Mouse (Mus musculus) 3134 (cell line): Measurements from ENCODE around the gene Gm10181.
"Not testable (repeated sequence)": the region's sequence is repeated elsewhere in the genome, so short reads cannot be mapped to it uniquely, and the experiment has no call there.

Experiments
- DNase-seq: peaks from one replicate; pipeline ENCODE4 v3.0.0-alpha.2; 2011; ENCODE audit warnings: low spot score; ENCODE audit not compliant: insufficient read length; ENCODE audit errors: extremely low read depth

Gene Gm10181

DNA sequence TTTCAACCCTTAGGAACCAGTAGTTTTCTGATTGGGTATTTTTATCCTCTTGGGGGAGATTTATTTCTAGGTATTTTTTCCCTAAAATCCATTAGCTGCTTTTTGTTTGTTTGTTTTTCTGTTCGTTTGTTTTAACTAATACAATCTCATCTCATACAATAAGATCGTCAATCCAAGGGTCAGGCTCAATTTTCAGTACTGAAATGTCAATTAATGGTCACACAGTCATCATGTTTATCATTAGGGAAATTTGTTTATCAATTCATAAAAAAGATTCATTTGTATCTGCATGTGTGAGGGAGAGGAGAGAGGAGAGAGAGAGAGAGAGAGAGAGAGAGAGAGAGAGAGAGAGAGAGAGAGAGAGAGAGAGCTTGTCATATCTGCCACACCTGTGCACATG, at the start of gene Gm10181:
Gene Gm10181, plus strand, starts transcription at position 301 of the 400 bp plus-strand sequence.
- no peak for DNase-seq

DNA sequence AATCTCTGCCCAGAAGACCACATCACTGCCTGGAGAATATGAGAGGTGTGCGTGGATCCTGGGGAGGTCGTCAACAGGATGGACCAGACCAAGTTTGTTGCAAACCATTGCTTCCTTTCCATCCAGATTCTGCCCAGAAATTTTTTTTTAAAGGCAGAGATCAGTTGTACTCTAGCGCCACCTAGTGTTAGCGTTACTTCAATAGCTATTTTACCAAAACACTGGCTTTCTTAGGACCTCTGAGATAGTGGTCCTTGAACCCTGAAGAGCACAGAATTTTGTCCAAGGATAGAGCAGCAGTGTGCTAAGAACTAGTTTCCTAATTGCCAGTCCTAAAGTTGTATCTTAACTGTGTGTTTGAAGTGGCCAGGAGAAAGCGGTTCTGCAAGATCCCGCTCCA, 47.6 kb upstream of the Gm10181 start:
- DNase-seq, result peak; percentile 24

DNA sequence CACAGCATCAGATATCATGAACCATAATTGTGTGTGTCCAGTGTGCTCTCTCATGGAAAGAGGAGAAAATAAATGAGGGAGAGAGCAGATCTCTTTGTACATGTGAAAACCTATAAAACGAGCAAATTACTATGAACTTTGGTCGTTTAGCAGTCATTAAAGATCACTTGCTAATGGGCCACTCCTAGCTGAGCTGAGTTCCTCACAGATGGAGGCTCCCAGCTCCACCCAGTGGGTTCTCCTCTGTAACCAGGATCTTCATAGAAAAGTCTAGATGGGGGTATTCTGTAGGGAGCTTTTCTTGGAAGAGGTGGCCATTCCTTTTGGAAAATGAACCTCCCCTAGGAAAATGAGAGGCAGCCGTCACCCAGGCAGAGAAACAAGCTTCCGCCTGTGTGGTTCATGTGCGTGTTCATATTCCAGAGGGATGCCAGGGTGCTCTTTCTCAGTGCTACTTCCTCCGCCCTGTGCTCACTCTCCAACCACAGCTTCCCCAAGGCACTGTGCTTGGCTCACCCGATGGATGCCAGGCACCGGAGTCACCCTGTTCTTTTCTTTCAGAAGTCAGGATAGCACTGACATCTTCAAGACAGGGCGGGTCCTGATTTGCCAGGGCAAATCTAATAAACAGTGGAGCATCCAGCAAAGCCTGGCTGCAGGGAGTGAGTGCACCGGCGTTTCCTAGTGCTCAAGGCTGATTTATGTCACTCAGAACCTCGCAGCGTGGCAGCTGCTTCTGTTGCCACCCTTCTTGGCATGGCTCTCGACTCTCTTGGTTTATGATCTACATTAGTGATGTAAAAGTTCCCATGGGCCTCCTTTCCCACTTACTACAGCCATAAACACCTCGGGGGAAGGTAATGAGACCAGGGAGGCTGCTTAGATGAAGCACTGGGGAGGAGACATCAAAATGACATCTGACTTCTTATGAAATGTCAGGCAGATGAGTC, 46.8 kb upstream of the Gm10181 start:
- peak; percentile 56 for DNase-seq

GRCm38 (mm10) chr9:25044325-25044724, 44.9 kb upstream of the Gm10181 start:
- DNase-seq, result peak; percentile 31

DNA sequence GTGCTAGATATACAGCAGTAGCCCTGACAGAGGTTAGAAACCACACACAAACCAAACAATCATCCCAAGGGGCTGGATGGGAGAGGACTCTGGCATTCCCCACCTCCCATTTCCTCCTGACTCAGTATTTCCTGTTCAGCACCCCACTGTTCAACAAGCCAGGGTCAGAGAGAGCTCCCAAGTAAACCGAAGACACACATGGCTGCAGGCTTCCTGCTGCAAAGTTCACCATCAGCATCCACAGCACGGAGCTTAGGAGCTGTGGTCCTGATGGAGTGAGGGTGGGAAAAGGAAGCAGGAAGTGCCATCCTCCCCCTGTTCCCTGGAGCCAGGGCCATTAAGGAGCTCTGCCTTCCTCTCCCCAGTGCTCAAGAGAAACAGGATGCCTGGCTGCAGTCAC, 40.9 kb upstream of the Gm10181 start:
- DNase-seq, result no peak

DNA sequence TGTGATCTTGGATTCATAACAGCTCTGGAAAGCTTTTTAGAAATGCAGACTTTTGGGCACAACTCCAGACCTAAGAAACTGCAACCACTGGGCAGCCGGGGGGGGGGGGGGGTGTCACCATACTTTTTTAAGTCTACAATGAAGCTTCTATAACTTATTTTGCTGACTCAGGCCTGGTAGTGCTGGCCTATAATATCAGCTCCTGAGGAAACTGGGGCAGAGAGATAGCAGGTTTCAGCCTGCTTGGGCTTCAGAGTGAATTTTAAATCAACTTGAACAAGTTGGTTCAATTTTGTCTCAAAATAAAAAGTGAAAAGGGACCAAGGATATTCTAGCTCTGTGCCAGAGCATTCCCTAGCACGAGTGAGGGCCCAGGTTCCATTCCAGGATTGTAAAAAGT, 40.3 kb upstream of the Gm10181 start:
- no peak for DNase-seq

- no peak for DNase-seq
Observed at GRCm38 (mm10) chr9:25051901-25052300, 37.3 kb upstream of the Gm10181 start.

GRCm38 (mm10) chr9:25055650-25056376, 33.4 kb upstream of the Gm10181 start:
- DNase-seq, result no peak

GRCm38 (mm10) chr9:25058726-25059125, 30.5 kb upstream of the Gm10181 start:
- DNase-seq, result no peak

- DNase-seq, result no peak
Observed at GRCm38 (mm10) chr9:25072666-25073065, 16.6 kb upstream of the Gm10181 start.

DNA sequence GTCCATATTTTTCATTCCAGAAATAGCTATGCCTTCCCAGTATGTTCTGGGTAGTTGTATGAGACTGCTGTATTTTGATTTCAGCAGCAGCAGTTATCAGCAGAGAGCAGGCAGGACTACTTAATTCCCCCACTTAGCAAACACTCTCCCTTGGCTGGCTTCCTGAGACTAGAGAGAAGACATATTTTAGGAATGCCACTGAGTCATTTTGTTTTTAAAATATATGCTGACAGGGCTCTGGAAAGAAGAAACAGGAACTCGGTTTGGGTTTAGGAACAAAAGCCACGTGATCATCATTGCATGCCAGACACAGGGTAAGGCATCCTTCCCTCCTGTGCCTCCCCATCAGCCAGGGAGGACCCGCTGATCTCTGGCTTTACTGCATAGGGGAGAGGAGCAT, 13.2 kb upstream of the Gm10181 start:
- DNase-seq, result no peak

GRCm38 (mm10) chr9:25076505-25076904, 12.7 kb upstream of the Gm10181 start:
- no peak for DNase-seq

GRCm38 (mm10) chr9:25090853-25091252, 1.6 kb downstream of the Gm10181 start:
- no peak for DNase-seq

GRCm38 (mm10) chr9:25102881-25103280, 13.7 kb downstream of the Gm10181 start:
- DNase-seq, result peak; percentile 11

GRCm38 (mm10) chr9:25104638-25105037, 15.4 kb downstream of the Gm10181 start:
- no peak for DNase-seq

DNA sequence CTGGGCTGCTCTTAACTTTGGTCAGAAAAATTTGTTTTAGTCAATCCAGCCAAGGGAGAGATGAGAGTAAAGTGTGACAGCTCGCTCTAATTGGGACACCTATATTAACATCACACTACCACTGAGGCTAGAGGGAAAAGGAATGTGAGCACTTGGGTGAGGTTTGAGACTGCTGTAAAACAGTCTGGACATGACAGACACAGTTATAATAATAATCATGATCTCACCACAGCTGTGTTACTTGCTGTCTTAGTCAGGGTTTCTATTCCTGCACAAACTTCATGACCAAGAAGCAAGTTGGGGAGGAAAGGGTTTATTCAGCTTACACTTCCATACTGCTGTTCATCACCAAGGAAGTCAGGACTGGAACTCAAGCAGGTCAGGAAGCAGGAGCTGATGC, 34.4 kb downstream of the Gm10181 start:
- DNase-seq, result not testable (repeated sequence)

DNA sequence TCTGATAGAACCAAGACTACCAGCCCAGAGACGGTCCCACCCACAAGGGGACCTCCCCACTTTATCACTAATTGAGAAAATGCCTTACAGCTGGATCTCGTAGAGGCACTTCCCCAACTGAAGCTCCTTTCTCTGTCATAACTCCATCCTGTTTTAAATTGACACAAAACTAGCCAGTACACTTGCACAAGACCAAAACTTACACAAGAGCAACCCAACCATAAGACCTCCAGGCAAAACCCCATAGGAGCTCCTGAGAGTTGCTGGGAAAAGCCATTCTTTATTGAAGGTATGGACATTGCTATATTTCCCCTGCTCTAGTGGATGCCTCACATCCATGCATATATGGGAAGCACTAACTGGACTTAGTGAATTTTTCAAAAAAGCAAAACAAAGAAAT, 34.8 kb downstream of the Gm10181 start:
- no peak for DNase-seq

GRCm38 (mm10) chr9:25132253-25132652, 43.0 kb downstream of the Gm10181 start:
- DNase-seq, result no peak

DNA sequence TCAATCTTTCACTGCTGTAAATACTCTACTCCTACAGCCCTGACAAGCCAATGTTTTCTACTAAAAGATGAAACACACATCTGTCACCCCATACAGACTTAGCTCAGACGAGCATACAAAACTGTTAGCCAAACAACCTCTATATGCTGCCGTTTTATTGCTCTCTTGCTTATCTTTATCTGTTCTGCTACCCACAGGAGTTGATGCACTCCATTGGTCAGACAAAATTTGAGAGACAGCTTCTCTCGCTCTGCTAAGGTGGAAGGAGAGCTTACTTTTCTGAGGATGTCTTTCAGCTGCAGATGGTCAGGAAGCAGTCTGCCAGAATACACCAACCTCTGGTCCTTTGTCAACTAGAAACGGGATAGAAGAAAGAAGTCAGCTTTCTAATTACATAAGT, 43.7 kb downstream of the Gm10181 start:
- DNase-seq, result no peak

GRCm38 (mm10) chr9:25138900-25139299, 49.7 kb downstream of the Gm10181 start:
- no peak for DNase-seq
